Mouse (Mus musculus): ENCODE data around the gene P3h4. TPM values are rescaled to one million over a fixed set of nuclear protein-coding genes. Genes with fewer than 3 reads are reported as not detected.

P3h4 gene
- total RNA-seq, 1 experiment from 2014 or later = 1.1 TPM

DNA sequence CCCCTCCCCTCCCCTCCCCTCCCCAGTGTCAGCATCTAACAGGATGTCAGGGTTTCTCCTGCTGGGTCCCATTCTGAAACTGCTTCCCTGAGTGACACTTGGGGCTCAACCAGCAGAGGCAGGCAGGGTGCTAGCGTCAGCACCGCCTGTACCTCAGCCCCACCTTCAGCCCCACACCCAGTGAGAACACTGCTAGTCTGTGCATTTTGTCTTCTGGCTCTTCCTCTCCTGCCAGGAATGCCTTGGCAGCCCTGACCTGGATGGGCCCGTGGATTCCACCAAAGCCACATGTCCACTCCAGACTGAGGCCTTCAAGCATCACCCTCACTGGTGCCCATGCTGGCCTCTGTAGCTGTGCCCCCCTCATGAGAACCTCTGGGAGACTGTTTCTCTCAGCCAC is 5.0 kb downstream of the P3h4 start:
- no peak for ATAC-seq (replicated peaks; ENCODE audit: low read depth, poor library complexity, severe bottlenecking)

DNA sequence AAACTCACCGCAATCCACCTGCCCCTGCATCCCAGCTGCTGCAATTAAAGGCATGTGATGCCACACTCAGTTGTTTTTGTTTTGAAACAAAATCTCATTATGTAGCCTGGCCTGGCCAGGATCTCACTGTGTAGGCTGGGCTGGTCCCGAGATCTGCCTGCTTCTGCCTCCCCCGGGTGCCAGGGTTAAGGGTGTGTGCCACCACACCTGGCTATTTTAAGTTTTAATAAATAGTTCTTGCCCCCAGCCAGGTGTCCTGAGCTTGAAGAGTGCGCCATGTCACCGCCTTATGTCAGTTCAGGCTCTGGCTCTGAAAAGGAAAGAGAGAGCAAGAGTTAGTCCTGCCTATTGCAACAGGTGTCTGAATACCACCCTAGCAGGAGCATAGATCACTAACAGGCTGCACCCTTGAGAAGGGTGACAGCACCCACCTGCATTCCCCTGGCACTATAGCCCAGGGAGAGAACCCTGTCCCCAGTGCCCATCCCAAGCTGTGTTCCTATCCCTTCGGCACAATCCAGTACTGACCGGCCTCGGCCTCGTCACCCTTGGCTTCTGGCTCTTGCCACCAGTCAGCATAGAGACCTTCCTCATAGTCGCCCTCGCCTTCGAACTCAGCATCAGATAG is 5.7 kb downstream of the P3h4 start:
- ATAC-seq (replicated peaks; ENCODE audit: low read depth, poor library complexity, severe bottlenecking) = no peak

DNA sequence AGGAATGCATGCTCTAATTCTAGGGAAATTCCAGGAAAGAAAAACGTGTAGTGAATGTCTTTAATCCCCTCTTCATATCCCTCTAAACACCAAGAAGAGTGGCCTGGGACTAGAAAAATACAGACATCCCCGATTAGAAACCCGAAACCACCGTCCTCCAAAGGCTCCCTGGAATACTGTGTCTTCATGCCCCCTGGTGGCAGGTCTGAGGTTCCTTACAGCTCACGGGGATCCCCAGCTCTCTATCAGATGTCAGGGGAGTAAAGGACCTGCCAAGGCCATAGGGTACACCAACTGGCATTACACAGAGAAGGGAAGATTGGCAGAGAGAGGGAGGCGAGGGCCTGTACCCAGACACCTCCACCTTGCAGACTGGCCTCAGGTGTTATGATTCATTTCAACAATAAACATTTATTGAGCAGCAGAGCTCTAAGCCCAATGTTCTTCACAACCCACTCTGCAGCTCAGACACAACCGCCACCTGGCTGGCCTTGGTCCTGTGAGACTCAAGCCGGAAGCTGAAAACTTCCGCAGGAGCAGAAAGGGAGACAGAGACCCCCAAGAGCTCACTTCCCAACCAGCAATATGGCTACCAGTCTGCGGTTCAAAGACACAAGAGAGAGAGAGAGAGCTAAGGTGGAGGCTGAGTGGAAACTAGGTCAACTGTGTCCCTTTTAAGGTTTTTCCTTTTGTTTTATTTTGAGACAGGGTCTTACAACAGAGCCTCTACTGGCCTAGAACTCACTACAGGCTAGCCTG is 6.4 kb downstream of the P3h4 start:
- ATAC-seq (replicated peaks; ENCODE audit: low read depth, poor library complexity, severe bottlenecking) = peak; percentile 83

DNA sequence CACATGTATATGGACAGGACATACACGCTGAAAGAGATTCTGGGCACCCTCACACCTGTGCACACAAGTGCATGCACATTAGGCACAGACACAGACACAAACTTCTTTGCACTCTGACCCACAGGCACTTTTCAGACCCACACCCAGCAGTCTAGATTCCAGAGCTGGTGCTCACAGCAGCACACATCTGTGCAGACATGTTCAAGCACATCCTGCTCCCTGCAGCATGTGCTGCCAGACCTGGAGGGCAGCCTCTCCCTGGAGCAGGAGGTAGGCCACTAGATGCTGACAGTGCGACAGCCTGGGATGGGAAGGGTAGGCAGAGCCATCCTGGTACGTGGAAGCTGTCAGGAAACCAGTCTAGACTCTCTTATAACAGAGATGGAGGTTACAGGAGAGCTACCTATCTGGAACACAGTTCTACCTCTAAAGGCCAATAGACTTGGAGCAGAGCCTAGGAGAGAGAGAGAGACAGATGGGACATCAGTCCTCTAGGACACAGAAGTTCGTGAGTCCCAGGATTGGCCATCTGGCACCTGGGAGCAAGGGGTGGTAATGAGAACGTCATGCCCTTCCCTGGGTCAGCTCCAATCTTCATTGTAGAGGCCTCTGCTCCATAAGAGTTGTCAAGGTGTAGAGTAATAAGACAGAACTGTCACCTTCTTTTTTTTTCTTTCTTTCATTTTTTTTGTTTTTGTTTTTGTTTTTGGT is 7.5 kb downstream of the P3h4 start:
- ATAC-seq (replicated peaks; ENCODE audit: low read depth, poor library complexity, severe bottlenecking) = no peak

DNA sequence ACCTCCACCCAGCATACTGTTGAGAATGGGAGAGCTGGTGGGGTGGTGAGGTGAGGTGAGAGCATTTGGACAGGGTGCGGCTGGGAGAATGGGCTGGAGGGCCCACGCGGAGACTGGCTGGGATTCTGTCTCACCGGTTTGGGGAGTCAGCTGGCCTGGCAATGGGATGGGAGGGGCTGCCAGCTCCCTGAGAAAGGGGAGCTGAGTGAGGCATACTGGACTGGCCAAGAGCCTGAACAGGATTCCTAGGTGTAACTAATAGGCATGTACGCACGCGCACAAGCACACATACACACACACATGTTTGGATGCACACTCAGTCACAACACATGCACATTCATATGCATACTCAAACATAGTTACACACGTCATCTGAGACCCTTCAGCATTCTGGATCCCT is 8.4 kb downstream of the P3h4 start:
- no peak for ATAC-seq (replicated peaks; ENCODE audit: low read depth, poor library complexity, severe bottlenecking)

DNA sequence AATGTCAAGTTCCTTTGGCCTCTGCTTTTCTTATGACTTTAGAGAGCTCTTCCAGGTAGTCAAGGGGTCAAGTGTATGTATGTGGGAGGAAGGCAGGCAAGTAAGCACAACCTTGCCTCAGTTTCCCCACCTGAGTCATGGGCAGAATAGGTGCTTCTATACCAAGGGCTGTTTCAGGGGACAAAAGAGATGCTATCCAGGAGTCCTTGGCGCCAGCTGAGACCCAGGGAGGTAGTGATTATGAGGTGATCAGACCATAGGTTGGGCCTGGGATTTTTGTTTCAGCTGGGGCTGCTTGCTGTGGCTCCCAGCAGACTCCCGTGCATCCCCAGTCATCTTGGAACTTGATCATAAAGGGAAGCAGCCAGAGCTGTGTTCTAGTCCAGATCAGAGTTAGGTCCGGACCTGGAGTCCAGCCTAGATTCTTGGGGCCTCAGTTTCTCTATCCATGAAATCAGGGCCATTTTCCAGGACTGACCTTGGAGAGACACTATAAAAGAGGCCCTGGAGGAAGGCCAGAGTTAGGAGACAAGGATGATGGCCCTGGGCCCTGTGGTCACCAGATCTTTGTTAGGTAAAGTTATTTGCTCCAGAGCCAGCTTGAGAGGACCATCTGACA is 10.1 kb downstream of the P3h4 start:
- no peak for ATAC-seq (replicated peaks; ENCODE audit: low read depth, poor library complexity, severe bottlenecking)

DNA sequence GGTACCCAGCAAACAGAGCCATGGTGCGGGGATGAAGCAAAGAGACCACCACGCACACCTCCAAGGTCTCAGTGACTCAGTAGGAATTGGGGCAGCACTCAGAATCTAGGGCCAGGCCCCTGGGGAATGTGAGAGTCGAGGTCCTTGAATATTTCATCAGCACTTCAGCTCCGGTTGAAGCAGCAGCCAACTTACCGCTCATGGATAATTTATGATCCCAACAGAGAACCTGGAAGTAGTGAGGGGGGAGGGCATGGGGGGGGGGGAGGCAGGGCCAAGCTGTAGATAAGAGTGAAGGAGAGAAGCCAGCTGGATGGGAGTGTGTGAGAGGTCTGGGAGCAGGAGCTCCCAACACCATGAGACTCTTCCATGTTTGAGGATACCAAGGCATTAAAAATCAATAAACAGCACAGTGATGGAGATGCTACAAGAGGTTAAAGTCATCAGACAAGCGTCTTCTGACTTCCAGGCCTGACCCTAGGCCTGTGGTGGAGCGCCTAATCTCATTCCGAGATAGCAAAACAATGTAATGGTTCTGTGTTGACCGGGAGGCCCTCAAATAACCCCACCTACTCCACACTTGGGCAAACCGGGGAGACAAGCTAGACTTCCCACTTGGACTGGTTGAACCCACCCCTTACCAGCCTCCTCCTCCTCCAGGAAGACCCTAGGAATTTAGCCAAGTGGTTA is 11.0 kb downstream of the P3h4 start:
- no peak for ATAC-seq (replicated peaks; ENCODE audit: low read depth, poor library complexity, severe bottlenecking)

DNA sequence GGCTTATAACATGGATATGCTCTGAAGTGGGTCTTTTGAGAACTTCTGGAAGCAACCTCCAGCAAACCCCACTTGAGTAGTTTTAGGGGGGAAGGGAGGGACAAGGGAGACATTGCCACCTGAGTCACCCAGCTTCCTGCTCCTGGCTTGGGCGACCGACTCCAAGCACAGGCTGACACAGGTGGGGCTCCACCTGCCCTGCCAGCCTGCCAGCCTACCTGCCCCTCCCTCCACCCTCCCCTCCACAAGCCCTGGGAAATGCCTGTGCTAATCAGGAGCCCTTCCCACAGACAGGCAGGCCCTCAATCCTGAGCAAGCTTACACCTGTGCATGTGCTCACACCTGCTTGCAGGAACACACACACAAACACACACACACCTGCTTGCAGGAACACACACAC is 12.0 kb downstream of the P3h4 start:
- ATAC-seq (replicated peaks; ENCODE audit: low read depth, poor library complexity, severe bottlenecking) = no peak

DNA sequence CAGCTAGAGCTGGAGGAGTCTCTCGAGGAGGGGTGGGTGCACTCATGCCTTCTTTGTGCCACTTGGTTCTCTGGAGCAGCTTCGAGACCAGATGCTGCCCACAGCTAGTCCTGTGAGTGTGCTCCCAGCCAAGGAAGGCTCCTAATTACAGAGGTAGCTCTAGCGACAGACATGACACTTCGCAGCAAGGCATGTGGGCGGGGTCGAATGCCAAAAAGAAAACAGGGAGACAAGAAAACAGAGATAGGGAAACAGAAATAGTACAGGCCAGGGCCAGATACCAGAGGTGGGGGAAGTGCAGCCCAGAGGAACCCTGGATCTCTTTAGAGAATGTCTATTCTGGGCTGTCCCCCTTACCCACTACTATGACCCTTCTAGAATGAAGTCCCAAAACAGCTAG is 12.4 kb downstream of the P3h4 start:
- ATAC-seq (replicated peaks; ENCODE audit: low read depth, poor library complexity, severe bottlenecking) = no peak

DNA sequence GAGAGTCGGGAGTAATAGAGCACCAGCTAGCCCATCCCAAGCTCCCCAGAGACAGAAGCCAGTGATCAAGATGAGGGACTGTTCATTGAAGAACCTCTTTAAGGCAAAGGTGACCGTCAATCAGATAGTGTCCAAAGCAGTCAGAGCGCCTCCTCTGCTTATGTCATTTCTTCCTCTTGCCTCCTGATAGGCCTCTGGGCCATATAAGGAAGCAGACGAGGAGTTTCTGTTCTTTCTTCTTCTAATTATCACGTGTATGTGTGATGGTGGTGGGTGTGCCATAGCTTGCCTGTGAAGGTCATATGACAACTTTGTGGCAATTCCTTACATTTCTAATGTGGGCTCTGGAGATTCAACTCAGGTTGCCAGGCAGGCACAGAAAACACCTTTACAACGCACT is 13.8 kb downstream of the P3h4 start:
- no peak for ATAC-seq (replicated peaks; ENCODE audit: low read depth, poor library complexity, severe bottlenecking)

DNA sequence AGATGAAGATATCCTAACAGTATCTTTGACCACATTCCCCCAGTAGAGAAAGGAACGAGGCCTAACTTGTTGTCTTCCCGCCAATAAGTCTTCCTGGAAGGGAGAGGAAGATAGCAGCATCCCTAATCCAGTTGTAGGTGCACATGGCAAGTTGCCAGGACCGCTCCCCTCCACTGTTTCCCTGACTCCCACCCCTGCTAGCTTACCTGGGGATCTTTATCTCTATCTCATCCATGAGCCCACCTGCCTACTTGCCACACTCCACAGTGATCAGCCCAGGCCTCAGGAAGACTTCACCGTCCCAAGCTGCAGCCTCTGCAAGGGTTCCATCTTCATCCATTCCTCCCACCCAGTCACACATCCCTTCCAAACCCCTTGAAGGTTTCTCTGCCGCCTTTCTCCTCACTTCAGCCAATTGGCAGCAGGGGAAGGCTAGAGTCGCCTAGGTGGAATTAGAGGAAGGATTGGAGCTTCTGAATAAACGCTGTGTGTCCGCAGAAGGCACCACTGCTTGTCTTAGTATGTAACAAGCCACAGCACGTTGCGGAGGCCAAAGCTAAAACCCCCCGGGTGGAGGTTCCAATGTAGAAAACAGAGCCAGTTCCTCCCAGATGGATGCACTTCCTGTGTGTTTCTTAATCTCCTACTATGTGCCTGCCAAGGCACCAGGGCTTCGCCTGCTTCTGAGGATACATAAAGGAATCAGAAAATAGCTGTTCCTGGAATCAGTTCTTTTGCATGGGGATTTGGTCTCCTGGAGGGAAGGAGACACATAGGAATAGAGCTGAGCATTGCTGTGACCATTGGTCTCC is 14.7 kb downstream of the P3h4 start:
- no peak for ATAC-seq (replicated peaks; ENCODE audit: low read depth, poor library complexity, severe bottlenecking)

DNA sequence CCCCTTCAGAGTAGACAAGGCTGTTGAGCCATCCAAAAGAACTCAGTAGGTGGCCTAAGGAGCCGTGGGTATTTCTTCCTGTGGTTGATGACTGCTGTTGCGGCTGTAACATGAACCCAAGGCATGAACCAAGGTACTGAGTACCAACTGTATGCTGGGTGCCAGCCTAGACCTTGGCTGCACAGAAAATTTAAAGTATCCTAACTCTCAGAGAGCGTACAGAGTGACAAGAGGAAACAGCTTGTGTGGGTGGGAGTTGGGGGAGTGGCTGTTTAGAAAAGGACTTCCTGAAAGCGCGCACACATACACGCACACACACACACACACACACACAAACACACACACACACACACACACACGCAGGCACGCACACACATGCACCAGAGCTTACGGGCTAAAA is 15.3 kb downstream of the P3h4 start:
- ATAC-seq (replicated peaks; ENCODE audit: low read depth, poor library complexity, severe bottlenecking) = 0 out of 2 replicates have a peak, but pooled peaks have one; percentile 12

DNA sequence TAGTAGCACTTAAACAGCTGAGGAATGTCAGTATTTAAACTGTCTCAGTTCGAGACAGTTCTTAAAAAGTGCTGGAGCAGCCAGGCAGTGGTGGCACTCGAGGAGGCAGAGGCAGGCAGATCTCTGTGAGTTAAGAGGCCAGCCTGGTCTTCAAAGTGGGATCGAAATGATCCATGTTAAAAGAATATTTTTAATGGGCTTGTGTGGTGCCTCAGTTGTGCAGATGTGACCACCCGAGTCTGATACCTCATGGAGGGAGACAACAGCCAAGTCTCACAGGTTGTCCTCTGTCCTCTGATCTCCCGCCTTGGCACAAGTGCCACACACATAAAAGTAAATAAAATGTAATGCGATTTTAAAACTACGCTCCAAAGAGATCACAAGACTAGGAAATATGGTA is 16.1 kb downstream of the P3h4 start:
- ATAC-seq (replicated peaks; ENCODE audit: low read depth, poor library complexity, severe bottlenecking) = no peak

DNA sequence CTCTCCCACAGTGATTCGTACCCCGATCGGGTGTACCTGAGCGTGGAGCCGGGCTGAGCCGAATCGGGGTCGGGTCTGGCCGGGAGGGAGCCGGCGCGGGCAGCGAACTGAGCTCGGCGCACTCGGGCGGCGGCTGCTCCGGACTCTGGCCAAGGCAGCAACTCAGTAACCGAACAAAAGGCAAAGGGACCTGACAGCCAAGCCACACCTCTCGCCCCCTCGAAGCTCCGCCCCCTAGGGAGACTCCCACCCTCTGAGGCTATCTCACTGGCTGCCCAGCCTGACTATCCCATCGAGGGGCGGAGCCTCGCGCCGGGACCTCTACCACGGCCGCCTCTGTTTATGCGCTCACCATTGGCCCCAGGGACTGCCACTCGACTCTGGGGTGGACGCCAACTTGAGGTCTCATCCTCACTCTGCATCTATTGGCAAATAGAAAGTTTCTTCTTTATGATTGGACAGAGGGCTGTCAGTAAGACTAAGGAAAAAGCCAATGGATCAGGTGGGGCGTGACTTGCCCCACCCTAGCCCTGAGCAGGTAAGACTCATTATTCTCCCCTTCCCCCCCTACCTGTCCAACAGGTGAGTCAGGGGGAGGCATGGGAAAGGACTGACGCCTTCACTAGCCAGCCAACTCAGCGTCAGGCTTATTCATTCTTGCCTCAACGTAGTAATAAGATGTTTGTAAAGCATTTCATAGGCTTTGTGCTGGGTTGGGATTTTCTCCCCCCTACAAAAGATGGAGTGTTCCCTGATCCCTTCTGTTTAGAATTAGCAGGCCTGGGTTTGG is 16.8 kb downstream of the P3h4 start, which contains the start of gene Jup:
Gene Jup, minus strand, starts transcription at position 164 of the 790 bp plus-strand sequence.
- ATAC-seq (replicated peaks; ENCODE audit: low read depth, poor library complexity, severe bottlenecking) = peak; percentile 91

DNA sequence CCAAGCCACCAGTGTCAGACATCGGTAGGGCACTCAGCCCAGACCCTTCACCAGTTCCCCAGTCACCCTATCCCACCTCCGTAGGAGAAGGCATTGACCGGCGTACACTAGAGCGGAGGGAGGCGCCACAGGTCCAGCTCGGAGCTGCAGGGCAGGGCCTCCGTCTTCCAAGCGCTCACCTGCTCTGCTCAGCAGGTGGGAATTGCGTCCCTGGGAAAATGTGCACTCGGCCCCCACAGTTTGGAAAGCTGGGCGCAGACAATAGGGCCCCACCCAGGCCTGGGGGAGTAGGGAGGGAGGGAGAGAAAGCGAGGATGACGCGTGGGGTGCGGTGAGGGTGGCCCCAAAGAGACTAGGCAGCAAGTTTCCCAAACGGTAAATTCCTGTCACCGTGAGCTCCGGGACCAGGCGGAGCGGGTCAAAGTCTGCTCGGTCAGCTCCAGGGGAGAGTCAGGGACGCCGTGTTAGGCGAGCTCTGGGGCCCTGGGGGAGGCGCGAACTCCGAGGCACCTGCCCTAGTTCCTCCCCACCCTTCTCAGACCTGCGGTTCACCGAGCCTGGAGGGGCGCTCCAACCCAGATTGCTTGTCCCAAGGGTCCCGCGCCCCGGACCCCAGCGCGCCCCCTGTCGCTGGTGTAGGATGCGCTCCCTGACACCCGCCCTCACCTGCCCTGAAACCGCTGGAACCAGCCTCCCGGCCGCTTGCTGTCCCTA is 17.6 kb downstream of the P3h4 start:
- ATAC-seq (replicated peaks; ENCODE audit: low read depth, poor library complexity, severe bottlenecking) = 0 out of 2 replicates have a peak, but pooled peaks have one; percentile 8

DNA sequence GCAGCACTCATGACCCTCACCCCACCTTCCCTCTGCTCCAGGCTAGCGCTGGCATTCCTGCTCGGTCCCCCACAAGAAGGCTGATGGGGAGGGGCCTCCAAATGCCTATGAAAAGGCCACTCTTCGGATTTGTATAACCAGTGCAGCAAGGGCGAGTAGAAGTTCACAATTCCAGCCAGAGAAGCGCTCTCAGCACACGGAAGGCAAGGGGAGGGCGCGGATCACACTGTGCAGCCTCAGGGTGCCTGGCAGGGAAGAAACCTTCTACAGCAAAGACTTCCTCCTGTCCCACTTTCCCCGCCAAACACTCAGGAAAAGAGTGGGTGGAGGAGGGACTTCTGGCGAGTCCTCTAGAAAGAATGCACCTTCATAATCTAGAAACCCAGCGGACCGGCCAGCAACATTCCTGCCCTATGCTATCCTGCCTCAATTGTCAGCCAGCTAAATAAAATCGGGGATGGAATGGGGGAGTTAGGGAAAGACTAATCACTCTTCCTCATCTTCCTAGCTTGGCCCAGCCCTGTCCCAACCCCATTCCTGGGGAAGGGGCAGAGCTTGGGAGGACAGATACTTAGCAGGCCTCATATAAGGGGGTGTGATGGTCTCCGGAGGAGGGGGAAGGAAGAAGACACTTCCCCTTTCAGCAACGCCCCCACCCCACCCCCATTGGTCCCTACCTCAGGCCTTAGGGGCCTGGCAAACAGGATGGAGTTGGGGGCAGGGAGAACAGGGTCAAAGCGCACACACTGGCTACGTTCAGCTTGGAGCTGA is 18.6 kb downstream of the P3h4 start:
- ATAC-seq (replicated peaks; ENCODE audit: low read depth, poor library complexity, severe bottlenecking) = no peak

DNA sequence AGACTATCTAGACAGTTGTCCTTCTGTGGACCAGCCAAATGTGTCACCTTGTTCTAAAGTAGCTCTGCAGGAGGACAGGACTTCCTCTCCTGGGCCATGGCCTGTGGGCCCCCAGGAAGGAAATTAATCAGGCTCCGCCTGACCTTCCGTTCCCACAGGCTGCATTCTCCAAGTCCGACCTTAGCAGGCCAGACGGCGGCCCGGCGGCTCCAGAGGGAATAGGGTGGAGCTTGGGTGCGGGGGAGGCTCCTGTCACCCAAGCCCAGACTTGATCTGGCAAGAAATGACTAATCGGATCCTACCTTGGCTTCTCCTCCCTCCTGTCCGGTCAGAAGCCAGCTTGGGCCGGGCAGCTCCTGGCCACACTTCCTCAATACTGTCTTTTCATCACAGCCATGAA is 19.4 kb downstream of the P3h4 start:
- ATAC-seq (replicated peaks; ENCODE audit: low read depth, poor library complexity, severe bottlenecking) = no peak
